Mouse (Mus musculus): ENCODE measurements around the gene Dazl.
"Not testable (repeated sequence)": the region's sequence is repeated elsewhere in the genome, so short reads cannot be mapped to it uniquely, and the experiment has no call there.

Dazl gene

GRCm38 (mm10) chr17:50291485-50292200, 1.8 kb downstream of the Dazl start:
- in situ Hi-C loops (cut with MboI, MseI): no loop called here

- in situ Hi-C loops (cut with MboI, MseI): no loop called here
These were observed 8.6 kb downstream of the Dazl start for GRCm38 (mm10) chr17:50284845-50285244.

GRCm38 (mm10) chr17:50261615-50262014, 31.8 kb downstream of the Dazl start:
- in situ Hi-C loops (cut with MboI, MseI): not testable (repeated sequence)

- in situ Hi-C loops (cut with MboI, MseI): no loop called here
These were observed 32.6 kb downstream of the Dazl start for GRCm38 (mm10) chr17:50260856-50261255.

- in situ Hi-C loops (cut with MboI, MseI): no loop called here
These were observed 46.8 kb downstream of the Dazl start for GRCm38 (mm10) chr17:50246605-50247004.

- in situ Hi-C loops (cut with MboI, MseI): no loop called here
These were observed 48.8 kb downstream of the Dazl start for GRCm38 (mm10) chr17:50244675-50245074.

- in situ Hi-C loops (cut with MboI, MseI): no loop called here
These were observed 50.1 kb downstream of the Dazl start for GRCm38 (mm10) chr17:50243326-50243725.

- in situ Hi-C loops (cut with MboI, MseI): loop anchor here (10.0 kb wide), 2 partner anchors 143 to 1753 kb away; no protein-coding TSS in a partner anchor
These were observed 55.4 kb downstream of the Dazl start for GRCm38 (mm10) chr17:50237818-50238610.

GRCm38 (mm10) chr17:50237436-50237709, 56.1 kb downstream of the Dazl start:
- in situ Hi-C loops (cut with MboI, MseI): loop anchor here (10.0 kb wide), 2 partner anchors 143 to 1753 kb away; no protein-coding TSS in a partner anchor

GRCm38 (mm10) chr17:50236702-50237435, 56.6 kb downstream of the Dazl start:
- in situ Hi-C loops (cut with MboI, MseI): loop anchor here (10.0 kb wide), 2 partner anchors 142 to 1752 kb away; no protein-coding TSS in a partner anchor

GRCm38 (mm10) chr17:50235943-50236701, 57.3 kb downstream of the Dazl start:
- in situ Hi-C loops (cut with MboI, MseI): loop anchor here (10.0 kb wide), 2 partner anchors 141 to 1751 kb away; no protein-coding TSS in a partner anchor

- in situ Hi-C loops (cut with MboI, MseI): loop anchor here (5.0 to 10.0 kb wide), 3 partner anchors 139 to 1749 kb away; no protein-coding TSS in a partner anchor
These were observed 59.5 kb downstream of the Dazl start for GRCm38 (mm10) chr17:50233956-50234355.

GRCm38 (mm10) chr17:50232821-50233220, 60.6 kb downstream of the Dazl start:
- in situ Hi-C loops (cut with MboI, MseI): loop anchor here (5.0 to 10.0 kb wide), 3 partner anchors 138 to 1748 kb away; no protein-coding TSS in a partner anchor

- in situ Hi-C loops (cut with MboI, MseI): loop anchor here (5.0 to 10.0 kb wide), 3 partner anchors 136 to 1746 kb away; no protein-coding TSS in a partner anchor
These were observed 62.2 kb downstream of the Dazl start for GRCm38 (mm10) chr17:50231206-50231605.

GRCm38 (mm10) chr17:50229534-50229933, 63.9 kb downstream of the Dazl start:
- in situ Hi-C loops (cut with MboI, MseI): no loop called here
